Mouse (Mus musculus): ENCODE results near the gene Ing2.

Ing2 gene

DNA sequence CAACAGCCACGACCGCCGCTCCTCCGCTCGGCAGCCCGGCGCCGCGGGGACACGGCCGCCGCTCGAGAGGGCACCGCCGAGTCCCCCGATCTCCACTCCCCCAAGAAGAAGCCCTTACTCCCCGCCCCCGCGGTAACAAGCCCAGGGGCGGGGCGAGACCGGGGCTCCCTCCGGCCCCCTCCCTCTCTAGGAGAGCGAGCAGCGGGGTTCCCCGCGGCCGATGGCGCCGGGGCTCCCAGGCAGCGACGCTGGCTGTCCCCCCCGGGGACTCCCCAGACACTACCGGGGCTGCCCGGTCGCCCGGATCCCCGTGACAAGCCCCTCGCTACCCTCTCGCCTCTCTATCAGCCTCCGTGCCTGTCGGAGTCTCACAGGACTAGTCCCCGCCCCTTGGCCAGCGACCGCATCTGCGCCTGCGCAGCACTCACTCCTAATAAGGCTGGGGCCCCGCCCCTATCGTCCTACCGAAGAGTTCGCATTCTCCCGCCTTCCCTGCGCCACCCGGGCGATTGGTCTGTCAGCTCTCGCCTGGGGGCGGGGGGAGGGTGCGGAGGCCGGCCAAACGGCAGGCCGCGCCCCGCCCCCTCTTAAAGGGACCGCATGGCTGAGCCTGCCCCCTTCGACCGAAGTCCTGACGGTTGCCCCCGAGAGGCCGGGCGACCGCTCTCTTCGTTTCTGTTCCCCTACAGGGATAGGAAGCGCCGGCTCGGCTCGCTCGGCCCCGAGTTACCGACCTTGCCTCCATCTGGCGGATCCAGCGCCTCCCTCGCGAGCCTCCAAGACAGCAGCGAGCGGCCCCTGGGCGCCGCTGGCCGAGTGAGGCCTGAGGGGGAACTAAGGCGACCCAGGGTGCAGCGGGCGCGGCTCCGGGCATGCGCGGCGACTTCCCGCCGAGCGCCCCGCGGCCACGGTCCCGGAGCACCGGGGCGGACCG is at the start of gene Ing2:
Ing2 (minus strand) TSS at position 780 of the 934 bp plus-strand sequence.
- peak; percentile 100 for DNase-seq (ENCODE audit: low read depth)

DNA sequence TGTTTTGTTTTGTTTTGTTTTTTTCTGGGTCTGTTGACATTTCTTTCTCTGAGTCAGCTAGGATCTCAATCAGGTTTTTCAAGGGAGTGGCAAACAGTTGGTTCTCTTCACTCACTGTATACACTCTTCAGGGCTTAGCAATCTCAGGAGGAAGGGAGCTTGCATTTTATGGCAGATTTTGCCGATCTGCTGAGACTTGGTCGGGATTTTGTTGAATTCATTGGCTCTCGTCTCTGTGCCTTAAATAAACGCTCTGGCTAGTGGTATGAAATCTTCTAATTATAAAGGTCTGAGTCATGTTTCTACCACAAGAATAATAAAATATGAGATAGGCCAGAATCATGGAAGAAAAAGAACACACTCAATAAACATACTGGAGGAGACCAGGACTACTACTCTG is 46.3 kb upstream of the Ing2 start:
- DNase-seq (ENCODE audit: low read depth): no peak

DNA sequence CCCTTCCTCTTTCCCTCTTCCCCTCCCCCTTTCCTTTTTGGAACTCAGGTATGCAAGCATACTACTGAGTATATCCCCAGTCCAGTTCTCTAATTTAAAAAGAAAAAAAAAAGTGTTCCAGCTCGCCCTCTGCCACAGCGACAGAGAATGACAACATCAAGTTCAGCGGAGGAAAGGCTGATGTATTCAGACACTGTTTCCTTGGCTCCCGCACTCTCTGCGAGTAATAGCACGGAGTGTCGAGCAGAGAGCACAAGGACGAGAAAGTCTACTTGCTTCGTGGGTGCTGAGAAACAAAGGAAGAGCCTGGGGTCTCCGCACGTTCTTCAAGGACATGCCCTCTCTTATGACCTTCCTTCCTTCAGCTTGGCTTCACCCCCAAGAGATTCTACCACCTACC is 43.3 kb upstream of the Ing2 start:
- DNase-seq (ENCODE audit: low read depth): no peak

DNA sequence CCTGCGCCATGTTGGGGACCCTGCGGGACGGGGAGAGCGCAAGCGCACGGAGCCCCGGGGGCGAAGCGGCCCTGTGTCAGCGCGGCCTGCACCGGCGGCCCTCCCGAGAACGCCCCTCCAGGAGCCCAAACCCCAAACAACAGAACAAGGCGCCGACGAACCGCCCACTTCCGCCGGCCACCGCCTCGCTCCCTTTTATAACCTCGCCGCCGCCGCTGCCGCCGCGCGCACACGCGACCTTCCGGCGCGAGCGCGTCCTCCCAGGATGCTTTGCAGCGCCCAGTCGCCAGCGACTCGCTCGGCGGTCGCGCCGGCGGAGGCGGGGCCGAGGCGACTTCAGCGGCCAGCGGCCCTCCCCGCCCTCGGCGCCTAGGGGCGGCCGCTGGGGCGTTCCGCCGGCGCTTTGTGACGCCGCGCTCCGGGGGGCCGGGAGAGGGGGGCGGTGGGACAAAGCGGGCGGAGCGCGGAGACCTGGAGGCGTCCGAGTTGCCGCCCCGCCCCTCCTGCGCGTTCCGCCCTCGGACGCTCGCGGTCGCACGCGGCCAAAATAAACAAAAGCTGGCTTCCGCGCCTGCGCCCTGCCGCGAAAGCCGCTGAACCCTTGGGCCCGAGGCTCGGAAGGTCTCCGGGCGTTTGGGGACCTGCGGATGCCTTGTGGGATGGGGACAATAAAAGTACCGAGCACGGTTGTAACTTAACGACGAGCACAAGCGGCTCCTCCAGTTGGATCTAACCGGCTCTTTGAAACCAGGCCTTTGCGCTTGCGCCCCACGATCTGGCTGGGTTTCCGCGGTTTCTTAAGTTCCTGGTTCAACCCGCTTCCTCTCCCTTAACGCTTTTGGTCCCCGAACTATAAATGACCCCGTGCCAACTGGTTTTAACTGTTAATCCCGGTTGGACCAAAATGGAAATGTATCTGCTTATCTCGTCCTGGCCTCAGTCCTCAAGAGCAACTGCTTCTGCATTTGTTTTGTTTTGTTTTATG is 38.7 kb upstream of the Ing2 start, which contains the start of gene Cdkn2aip:
Cdkn2aip (minus strand) TSS at position 172 of the 985 bp plus-strand sequence.
- peak; percentile 96 for DNase-seq (ENCODE audit: low read depth)

DNA sequence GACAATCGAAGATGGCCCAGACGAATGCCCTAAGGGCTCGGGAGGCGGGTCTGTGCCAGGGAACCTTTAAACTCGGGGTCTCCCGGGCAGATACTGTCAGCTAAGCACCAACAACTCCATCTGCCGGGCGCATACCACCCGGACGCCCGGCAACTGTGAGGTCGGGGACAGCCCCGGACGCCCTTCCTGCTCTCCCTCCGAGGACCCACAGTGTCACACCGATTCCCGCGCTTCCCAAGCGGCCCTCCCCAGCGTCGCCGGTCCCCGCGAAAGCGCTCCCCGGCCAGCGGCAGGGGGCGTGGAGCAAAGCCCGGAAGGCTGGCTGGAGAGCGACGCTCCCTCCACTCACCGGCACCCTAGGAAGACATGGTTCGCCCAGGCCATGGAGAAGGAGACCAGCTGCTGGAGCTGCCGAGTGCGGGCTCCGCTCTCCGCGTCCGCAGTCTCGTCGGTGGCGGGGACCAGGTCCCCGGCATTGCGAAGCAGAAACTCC is 37.9 kb upstream of the Ing2 start:
- DNase-seq (ENCODE audit: low read depth): peak; percentile 71

DNA sequence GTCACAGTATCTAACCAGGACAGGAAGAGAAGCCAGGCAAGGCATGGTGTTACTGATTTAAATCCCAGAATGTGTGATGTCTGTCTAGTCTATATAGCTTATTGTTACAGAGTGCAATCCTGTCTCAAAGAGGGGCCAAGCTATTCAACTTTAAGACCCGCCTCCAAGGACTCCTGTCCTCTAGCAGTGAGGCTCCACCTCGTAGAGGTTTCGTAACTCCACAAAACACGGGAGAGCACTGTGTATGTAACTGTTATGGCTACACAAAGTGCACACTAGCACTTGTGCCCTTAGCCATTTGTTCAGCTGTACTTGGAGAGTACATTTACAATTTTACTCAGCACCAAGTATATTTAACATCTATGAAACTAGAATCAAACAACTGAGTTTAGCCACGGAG is 32.8 kb upstream of the Ing2 start:
- no peak for DNase-seq (ENCODE audit: low read depth)

DNA sequence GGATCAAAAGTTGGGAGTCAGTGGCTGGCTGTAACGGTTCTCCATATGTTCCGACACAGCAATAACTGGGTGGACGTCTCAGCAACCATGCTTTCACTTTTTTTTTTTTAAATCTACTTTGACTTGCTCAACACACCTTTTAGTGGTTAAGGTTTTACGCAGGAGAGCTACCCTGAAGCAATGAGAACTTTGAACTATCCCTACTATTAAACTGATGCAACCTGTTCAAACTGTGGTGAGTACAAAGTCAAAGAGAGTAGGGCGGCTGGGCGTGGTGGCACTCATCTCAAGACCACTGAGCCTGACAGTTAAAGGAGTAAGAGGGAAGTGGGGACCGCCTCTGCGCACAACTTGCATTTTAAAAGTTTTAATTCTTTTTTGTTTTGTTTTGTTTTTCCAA is 31.4 kb upstream of the Ing2 start:
- DNase-seq (ENCODE audit: low read depth): no peak

DNA sequence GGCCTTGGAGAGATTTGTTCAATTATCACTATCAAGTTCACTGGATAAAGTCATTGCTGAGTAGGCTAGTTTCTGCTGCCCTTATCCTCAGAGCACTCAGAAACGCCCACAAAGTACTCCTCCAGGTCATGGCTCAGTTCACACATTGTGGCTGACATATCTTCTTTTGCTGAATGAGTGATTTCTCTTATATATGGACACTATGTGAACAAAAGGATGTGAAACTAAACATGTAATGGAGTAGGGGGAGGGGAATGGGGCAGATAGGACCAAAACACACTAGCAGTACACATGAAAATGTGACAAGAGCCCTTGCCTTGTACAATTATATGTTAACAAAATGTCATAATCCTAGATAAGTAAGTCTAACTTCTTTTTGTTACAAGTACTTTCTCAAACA is 27.0 kb upstream of the Ing2 start:
- no peak for DNase-seq (ENCODE audit: low read depth)

DNA sequence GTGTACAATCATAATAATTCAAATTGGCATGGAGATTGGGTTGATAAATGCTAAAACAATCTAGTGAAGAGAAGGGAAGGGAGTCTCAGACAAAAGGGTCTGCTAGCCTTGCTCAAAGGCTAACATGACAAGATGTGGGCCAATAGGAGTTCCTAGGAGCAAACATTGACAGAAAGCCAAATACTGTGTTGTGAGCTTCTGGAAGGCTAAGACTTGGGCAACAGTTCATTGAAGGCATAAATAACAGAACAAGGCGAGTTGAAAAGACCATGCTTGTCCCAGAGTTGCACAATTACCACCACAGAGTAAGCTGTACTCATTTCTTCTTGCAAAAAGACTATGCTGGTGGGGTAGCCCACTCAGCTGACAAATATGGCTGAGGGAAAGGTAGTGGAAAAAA is 22.3 kb upstream of the Ing2 start:
- no peak for DNase-seq (ENCODE audit: low read depth)

DNA sequence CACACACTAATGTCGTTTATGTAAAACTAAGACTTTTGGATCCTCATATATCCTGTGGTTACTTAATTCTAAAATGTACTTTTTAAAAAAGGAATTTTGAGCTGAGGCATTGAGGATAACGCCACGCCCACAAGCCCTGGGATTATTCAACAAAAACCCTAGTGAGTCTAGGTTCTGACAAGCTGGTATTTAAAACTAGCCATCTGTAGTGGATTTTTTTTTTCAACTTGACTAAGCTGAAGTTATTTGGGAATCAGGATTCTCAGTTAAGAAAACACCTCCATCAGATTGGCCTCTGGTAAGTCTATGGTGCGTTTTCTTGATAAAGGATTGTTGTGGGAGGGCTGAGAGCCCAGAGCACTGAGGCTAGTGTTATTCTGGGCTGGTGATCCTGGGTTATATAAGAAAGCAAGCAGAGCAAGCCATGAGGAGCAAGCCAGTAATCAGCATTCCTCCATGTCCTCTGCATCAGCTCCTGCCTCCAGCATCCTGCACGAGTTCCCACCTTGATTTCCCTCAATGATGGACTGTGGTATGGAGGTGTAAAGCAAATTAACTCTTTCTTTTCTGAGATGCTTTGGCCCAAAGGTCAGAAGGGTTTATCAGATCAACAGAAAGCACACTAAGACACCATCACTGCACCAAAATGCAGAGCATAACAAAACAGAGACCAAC is 20.2 kb upstream of the Ing2 start:
- no peak for DNase-seq (ENCODE audit: low read depth)

DNA sequence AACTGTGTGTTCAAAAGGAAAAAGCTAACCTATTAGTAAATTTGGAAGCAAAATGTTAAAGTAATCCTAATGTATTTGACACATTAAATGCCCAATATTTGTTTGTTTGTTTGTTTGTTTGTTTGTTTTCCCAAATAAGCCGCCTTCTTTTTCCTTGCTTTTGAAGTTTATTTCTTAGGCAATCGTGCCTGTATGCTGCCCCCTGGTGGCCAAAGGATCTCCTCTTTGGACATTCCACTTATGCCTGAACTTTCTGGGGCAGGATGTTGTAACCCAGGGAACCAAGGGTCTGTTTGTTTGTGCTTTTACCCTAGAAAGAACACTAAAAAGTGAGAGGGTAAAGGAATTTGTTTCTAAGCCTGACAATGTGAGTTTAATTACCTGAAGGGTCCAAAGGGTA is 17.8 kb upstream of the Ing2 start:
- peak; percentile 88 for DNase-seq (ENCODE audit: low read depth)

DNA sequence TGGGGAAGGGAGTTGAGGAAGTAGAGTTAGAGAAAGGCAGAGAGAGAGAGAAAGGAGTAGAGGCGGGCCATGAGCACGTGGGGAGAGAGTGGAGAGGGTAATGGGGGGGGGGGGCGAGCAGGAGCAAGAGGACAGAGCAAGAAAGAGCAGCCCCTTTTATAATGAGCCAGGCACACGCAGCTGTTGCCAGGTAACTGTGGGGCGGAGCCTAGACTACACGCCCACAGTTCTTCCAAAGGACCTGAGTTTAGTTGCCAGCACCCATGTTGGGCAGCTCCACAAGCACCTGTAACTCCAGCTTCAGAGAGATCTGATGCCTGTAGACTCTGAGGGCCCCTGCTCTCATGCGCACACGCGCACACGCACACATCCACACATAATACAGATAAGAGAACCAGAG is 16.5 kb upstream of the Ing2 start:
- no peak for DNase-seq (ENCODE audit: low read depth)

DNA sequence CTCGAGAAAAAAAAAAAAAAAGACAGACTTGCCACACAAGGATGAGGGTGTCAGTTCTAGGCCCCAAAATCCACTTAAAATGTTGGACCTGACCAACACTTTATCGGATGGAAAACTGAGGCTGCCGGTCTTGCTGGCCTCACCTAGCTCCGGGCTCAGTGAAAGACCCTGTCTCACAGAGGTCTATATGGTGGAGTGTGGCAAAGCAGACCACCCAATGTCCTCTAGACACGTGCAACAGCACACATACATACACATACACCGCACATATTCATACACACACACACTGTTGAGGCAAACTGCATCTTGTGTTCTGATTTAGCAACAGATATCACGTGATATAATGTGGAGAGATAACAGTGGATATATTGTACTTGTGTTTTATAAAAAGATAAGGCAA is 15.9 kb upstream of the Ing2 start:
- no peak for DNase-seq (ENCODE audit: low read depth)

DNA sequence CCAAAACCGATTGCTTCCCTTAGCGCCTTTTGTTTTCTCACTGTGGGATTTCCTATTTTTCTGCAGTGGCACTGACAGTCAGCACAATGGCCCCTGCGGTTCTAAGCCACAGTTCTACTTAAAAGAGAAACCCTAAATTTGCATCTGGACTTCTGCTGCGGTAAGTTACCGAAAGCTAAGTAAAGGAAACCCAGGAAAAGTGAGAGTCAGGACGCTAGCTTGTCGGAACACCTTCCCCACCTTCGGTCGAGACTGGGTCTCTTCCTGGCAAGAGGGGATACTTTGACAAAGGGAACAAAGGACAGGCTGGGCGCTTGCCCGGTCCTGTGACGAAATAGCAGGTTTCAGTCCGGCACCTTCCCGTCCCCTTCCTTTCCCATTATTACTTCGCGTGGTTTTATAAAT is 15.3 kb upstream of the Ing2 start:
- no peak for DNase-seq (ENCODE audit: low read depth)

DNA sequence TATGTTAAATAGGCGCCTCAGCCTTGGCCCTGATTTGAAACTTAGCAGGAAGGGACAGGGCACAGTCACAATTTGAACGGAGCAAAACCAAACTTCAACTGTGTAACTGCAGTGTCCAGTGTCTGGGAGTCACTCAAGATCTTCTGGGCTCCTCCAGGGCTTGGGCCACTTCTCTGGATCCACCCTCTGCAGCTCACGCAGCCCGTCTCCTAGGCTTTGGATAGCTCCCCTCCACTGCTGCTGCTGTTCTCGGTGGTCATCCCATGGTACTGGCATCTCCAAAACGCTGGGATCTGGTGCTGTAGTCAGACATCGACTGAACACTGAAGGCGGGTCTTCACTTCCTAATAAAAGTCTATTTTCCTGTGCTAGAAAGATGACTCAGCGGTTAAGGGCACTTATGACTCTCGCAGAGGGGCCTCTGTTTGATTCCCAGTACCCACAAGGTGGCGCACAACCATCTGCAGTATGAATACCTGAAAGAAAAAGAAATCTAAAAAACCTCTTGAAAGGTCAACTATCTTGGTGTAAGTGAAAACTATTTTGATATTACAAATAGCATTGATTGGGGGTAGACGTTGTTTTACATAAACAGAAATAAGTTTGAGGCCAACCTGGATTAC is 14.5 kb upstream of the Ing2 start:
- DNase-seq (ENCODE audit: low read depth): peak; percentile 74

DNA sequence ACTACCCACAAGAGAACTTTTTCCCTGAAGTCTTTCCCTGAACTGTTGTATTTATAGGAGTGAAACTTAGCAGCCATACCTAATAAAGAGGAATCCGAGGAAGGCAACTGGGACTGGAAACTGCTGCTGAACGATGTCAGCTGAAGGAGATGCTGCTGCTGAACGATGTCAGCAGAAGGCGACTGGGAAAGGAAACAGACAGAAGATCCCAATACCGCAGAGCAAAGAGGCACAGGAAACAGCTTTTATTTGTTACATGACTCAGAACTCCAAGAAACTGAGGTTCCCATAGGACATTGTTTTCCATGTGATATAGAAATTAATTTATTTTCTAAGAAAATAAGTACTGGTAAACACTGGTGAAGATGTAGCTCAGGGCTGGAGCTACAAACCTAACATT is 9.1 kb upstream of the Ing2 start:
- DNase-seq (ENCODE audit: low read depth): no peak

DNA sequence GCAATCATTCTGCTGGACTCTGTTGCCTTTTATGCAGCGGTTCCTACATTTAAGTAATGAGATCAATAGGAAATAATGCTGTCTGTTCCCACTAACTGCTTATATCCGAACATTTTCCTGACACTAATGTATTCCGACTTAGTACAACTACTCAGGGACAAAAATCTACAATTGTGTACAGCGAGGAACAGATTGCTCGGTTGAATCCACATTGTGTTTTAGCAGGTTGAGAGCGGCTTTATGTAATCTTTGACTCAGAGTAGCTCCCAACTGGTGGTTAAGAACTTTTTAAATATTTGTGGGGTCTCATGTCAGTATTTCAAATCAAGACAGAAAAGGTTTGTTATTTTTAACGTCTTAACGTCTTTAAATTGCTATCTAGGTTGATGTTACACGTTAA is 8.6 kb upstream of the Ing2 start:
- DNase-seq (ENCODE audit: low read depth): no peak

DNA sequence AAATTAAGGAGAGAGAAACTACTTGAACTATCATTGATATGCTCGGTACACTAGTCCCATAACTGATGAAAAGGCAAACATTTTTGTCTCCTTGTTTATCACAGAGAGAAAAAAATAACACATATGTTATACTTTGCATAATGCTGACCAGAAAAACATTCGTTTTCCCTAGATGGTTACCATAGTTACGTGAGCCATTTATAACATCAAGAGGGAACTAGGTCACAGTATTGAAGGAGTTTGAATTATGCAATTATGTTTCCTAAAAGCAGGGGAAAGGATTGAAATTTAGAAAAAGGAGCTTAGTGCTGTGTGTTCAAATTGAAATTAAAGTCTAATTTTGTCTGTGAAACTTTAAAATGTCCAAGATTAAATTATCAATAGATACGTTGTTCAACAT is 5.0 kb upstream of the Ing2 start:
- no peak for DNase-seq (ENCODE audit: low read depth)

DNA sequence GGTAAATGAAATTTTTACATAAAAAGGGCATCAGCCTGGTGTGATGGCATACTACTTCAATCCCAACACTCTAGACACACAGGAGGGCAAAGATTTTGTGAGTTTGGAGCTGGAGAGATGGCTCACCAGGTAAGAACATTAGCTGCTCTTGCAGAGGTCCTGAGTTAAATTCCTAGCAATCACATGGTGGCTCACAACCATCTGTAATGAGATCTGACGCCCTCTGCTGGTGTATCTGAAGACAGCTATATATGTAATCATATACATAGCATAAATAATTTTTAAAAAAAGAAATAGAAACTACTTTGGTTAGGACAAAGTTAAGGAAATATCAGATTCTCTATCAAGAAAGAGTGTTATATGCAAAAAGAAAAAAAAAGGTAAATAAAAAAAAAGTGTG is 4.2 kb upstream of the Ing2 start:
- no peak for DNase-seq (ENCODE audit: low read depth)

DNA sequence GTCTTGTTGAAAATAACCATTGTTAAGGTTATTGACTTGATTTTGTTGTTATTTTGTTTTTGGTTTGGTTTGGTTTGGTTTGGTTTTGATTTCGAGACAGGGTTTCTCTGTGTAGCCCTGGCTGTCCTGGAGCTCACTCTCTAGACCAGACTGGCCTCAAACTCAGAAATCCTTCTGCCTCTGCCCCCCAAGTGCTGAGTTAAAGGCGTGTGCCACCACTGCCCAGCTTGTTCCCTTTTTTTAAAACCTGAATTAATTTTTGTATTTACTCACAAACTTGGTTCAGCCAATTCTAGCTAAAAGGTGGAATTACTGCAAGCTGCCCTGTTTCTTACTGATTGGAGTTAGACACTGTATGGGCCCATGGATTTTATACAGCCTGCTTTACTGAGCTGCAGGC is 1.3 kb upstream of the Ing2 start:
- DNase-seq (ENCODE audit: low read depth): no peak

DNA sequence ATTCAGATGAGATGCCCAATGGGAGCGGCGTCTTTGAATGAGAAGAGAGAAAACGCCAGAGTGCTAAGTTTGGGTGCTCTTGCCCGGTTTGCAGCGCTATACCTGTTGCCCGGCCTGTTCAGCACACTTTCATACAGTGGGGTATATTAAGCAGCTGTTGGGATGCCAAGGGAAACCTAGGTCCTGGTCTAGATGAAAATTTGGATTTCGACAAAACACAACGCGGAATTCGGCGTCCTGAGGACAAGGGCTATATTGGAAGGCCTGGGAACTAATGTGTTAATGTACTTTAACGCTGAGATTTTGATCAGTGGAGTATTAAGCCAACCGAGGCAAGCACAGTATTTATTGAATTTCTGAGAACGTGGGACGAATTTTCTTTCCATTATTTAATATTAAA is 868 bp upstream of the Ing2 start:
- no peak for DNase-seq (ENCODE audit: low read depth)

DNA sequence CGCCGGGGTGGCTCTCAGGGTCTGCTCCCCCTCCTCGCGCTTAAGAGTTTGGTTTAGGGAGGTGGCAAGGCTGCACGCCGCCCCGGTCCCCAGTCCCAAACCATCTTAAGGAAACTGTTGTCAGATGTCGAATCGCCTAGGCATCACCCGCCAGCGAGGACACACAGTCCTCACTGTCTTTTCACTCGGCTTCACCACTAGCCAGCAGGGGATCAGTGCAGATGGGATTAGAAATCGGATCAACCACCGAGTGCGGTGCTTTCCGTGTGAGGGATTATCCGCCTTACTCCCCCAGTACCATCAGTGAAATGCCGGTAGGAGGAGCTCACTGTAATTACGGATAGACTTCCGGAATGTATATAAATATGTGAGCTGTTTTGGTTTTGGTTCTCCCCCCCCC is 430 bp upstream of the Ing2 start:
- peak; percentile 92 for DNase-seq (ENCODE audit: low read depth)
